Mouse (Mus musculus) MEL (cell line): ENCODE results near the gene Itga10. TPM values are rescaled to one million over a fixed set of nuclear protein-coding genes. Genes with fewer than 3 reads are reported as not detected.

Experiments used
- DNase-seq: peaks from one replicate; pipeline ENCODE4 v3.0.0; 2011; ENCODE audit warnings: low read depth, low spot score
- H3K27ac ChIP-seq: 2 replicates; pipeline ENCODE4 v1.5.1; 2012; ENCODE audit warnings: low read depth, mild to moderate bottlenecking, control low read depth, low read length, moderate library complexity; ENCODE audit not compliant: control insufficient read depth
- H3K27me3 ChIP-seq, 2 experiments: fragments of 150-350 bp in 1 of 2; sonication (generic) in 1 of 2; 2 replicates each; pipeline ENCODE4 v1.6.1; 2012; ENCODE audit warnings: low read length in 2 of 2, mild to moderate bottlenecking in 2 of 2, improper control_type of control experiment in 1 of 2, moderate library complexity in 1 of 2; ENCODE audit not compliant: insufficient read depth in 2 of 2, control insufficient read depth in 1 of 2
- H3K36me3 ChIP-seq, 2 experiments: 2 replicates each; pipeline ENCODE4 v1.6.1; 2012 to 2014; ENCODE audit warnings: low read length in 2 of 2, improper control_type of control experiment in 1 of 2, inconsistent platforms in 1 of 2, mild to moderate bottlenecking in 1 of 2; ENCODE audit not compliant: insufficient read depth in 2 of 2, control insufficient read depth in 1 of 2
- H3K4me1 ChIP-seq, 2 experiments: fragments of 150-350 bp in 1 of 2; sonication (generic) in 1 of 2; 2 replicates each; pipeline ENCODE4 v1.6.1; 2012; ENCODE audit warnings: low read length in 2 of 2, improper control_type of control experiment in 1 of 2, mild to moderate bottlenecking in 1 of 2; ENCODE audit not compliant: insufficient read depth in 2 of 2, control insufficient read depth in 1 of 2
- H3K4me3 ChIP-seq, 2 experiments: fragments of 150-350 bp in 1 of 2; sonication (generic) in 1 of 2; 2 replicates each; pipeline ENCODE4 v1.5.1; 2012; ENCODE audit warnings: low read depth in 2 of 2, low read length in 2 of 2, mild to moderate bottlenecking in 2 of 2, moderate library complexity in 2 of 2, control low read depth in 1 of 2, improper control_type of control experiment in 1 of 2; ENCODE audit not compliant: control insufficient read depth in 1 of 2, insufficient read depth in 1 of 2
- H3K79me2 ChIP-seq: 2 replicates; pipeline ENCODE4 v1.6.1; 2012; ENCODE audit warnings: mild to moderate bottlenecking, low read length, moderate library complexity; ENCODE audit not compliant: control insufficient read depth, poor library complexity, insufficient read depth
- H3K9ac ChIP-seq: 2 replicates; pipeline ENCODE4 v1.6.1; 2012; ENCODE audit warnings: low read depth, mild to moderate bottlenecking, control low read depth, low read length, moderate library complexity; ENCODE audit not compliant: control insufficient read depth, poor library complexity, severe bottlenecking
- H3K9me3 ChIP-seq: fragments of 150-350 bp; sonication (generic); replicated peaks from 2 replicates; pipeline ENCODE4 v1.6.1; 2012; ENCODE audit warnings: mild to moderate bottlenecking, low read length, improper control_type of control experiment, moderate library complexity; ENCODE audit not compliant: insufficient read depth
- BHLHE40 ChIP-seq: IDR thresholded peaks from 2 replicates; pipeline ENCODE4 v1.6.1; 2012; ENCODE audit warnings: low read depth, mild to moderate bottlenecking, inconsistent platforms, low read length, improper control_type of control experiment, borderline replicate concordance
- CHD1 ChIP-seq: IDR thresholded peaks from 2 replicates; pipeline ENCODE4 v1.6.1; 2012; ENCODE audit warnings: low read depth, mild to moderate bottlenecking, inconsistent platforms, low read length, improper control_type of control experiment
- CHD2 ChIP-seq: IDR thresholded peaks from 2 replicates; pipeline ENCODE4 v1.6.1; 2011; ENCODE audit warnings: low read length, improper control_type of control experiment
- CTCF ChIP-seq, 3 experiments: IDR thresholded peaks in 2 of 3; conservative IDR thresholded peaks in 1 of 3; 2 replicates each; pipeline ENCODE4 v1.5.1; 2011 to 2012; ENCODE audit warnings: low read length in 3 of 3, low read depth in 2 of 3, mild to moderate bottlenecking in 2 of 3, improper control_type of control experiment in 1 of 3, inconsistent platforms in 1 of 3, mixed read lengths in 1 of 3, moderate library complexity in 1 of 3; ENCODE audit not compliant: control insufficient read depth in 1 of 3, insufficient read depth in 1 of 3, poor library complexity in 1 of 3, severe bottlenecking in 1 of 3
- ELF1 ChIP-seq: IDR thresholded peaks from 2 replicates; pipeline ENCODE4 v1.6.1; 2014; ENCODE audit warnings: low read depth, mild to moderate bottlenecking, inconsistent platforms, low read length, improper control_type of control experiment, moderate library complexity
- EP300 ChIP-seq, 2 experiments: IDR thresholded peaks; 2 replicates each; pipeline ENCODE4 v1.6.1; 2011; ENCODE audit warnings: improper control_type of control experiment in 2 of 2, low read length in 2 of 2, low read depth in 1 of 2, mild to moderate bottlenecking in 1 of 2
- ETS1 ChIP-seq: IDR thresholded peaks from 2 replicates; pipeline ENCODE4 v1.6.1; 2012; ENCODE audit warnings: low read depth, mild to moderate bottlenecking, inconsistent platforms, low read length, improper control_type of control experiment, moderate library complexity
- GABPA ChIP-seq: IDR thresholded peaks from 2 replicates; pipeline ENCODE4 v1.6.1; 2012; ENCODE audit warnings: low read depth, mild to moderate bottlenecking, inconsistent platforms, low read length, improper control_type of control experiment, moderate library complexity
- GATA1 ChIP-seq: IDR thresholded peaks from 2 replicates; pipeline ENCODE4 v1.6.1; 2011; ENCODE audit warnings: low read depth, low read length, improper control_type of control experiment
- HCFC1 ChIP-seq: IDR thresholded peaks from 2 replicates; pipeline ENCODE4 v1.6.1; 2012; ENCODE audit warnings: low read depth, mild to moderate bottlenecking, inconsistent platforms, low read length, improper control_type of control experiment, moderate library complexity
- KAT2A ChIP-seq: conservative IDR thresholded peaks from 2 replicates; pipeline ENCODE4 v1.6.1; 2012; ENCODE audit warnings: low read depth, low read length, improper control_type of control experiment, inconsistent platforms
- MAFK ChIP-seq: IDR thresholded peaks from 2 replicates; pipeline ENCODE4 v1.6.1; 2011; ENCODE audit warnings: low read depth, mild to moderate bottlenecking, low read length, improper control_type of control experiment, borderline replicate concordance
- MAX ChIP-seq: IDR thresholded peaks from 2 replicates; pipeline ENCODE4 v1.6.1; 2011; ENCODE audit warnings: low read length, improper control_type of control experiment
- MAZ ChIP-seq: IDR thresholded peaks from 2 replicates; pipeline ENCODE4 v1.6.1; 2012; ENCODE audit warnings: low read depth, mild to moderate bottlenecking, inconsistent platforms, low read length, improper control_type of control experiment
- MEF2A ChIP-seq: IDR thresholded peaks from 2 replicates; pipeline ENCODE4 v1.6.1; 2014; ENCODE audit warnings: low read depth, mild to moderate bottlenecking, inconsistent platforms, low read length, improper control_type of control experiment; ENCODE audit not compliant: poor library complexity, insufficient replicate concordance, severe bottlenecking; ENCODE audit errors: extremely low read depth
- MXI1 ChIP-seq: IDR thresholded peaks from 2 replicates; pipeline ENCODE4 v1.6.1; 2011; ENCODE audit warnings: mild to moderate bottlenecking, low read depth, low read length, improper control_type of control experiment
- MYB ChIP-seq: IDR thresholded peaks from 2 replicates; pipeline ENCODE4 v1.6.1; 2011; ENCODE audit warnings: mild to moderate bottlenecking, low read depth, low read length, improper control_type of control experiment
- MYC ChIP-seq: IDR thresholded peaks from 2 replicates; pipeline ENCODE4 v1.6.1; 2011; ENCODE audit warnings: low read depth, mild to moderate bottlenecking, low read length, improper control_type of control experiment, moderate library complexity
- NELFE ChIP-seq: IDR thresholded peaks from 2 replicates; pipeline ENCODE4 v1.6.1; 2011; ENCODE audit warnings: low read depth, low read length, improper control_type of control experiment
- NRF1 ChIP-seq: IDR thresholded peaks from 2 replicates; pipeline ENCODE4 v1.6.1; 2014; ENCODE audit warnings: low read depth, mild to moderate bottlenecking, inconsistent platforms, low read length, improper control_type of control experiment, moderate library complexity; ENCODE audit not compliant: poor library complexity, insufficient read depth, severe bottlenecking
- POLR2A ChIP-seq, 2 experiments: IDR thresholded peaks; 2 replicates each; pipeline ENCODE4 v1.6.1; 2011 to 2012; ENCODE audit warnings: low read length in 2 of 2, mild to moderate bottlenecking in 2 of 2, control low read depth in 1 of 2, improper control_type of control experiment in 1 of 2, low read depth in 1 of 2, moderate library complexity in 1 of 2; ENCODE audit not compliant: control insufficient read depth in 1 of 2, insufficient read depth in 1 of 2, poor library complexity in 1 of 2
- POLR2AphosphoS2 ChIP-seq: IDR thresholded peaks from 2 replicates; pipeline ENCODE4 v1.6.1; 2011; ENCODE audit warnings: low read length, improper control_type of control experiment
- POLR2AphosphoS5 ChIP-seq: IDR thresholded peaks from 2 replicates; pipeline ENCODE4 v1.6.1; 2012; ENCODE audit warnings: low read depth, borderline replicate concordance, mild to moderate bottlenecking, inconsistent platforms, low read length, moderate library complexity, mixed read lengths
- RAD21 ChIP-seq: IDR thresholded peaks from 2 replicates; pipeline ENCODE4 v1.6.1; 2011; ENCODE audit warnings: mild to moderate bottlenecking, low read depth, low read length, improper control_type of control experiment
- RCOR1 ChIP-seq: IDR thresholded peaks from 2 replicates; pipeline ENCODE4 v1.6.1; 2012; ENCODE audit warnings: low read depth, mild to moderate bottlenecking, inconsistent platforms, low read length, improper control_type of control experiment
- SIN3A ChIP-seq: IDR thresholded peaks from 2 replicates; pipeline ENCODE4 v1.6.1; 2012; ENCODE audit warnings: low read length, improper control_type of control experiment, inconsistent platforms
- SMC3 ChIP-seq: IDR thresholded peaks from 2 replicates; pipeline ENCODE4 v1.6.1; 2011; ENCODE audit warnings: low read depth, low read length, improper control_type of control experiment
- TAL1 ChIP-seq: IDR thresholded peaks from 2 replicates; pipeline ENCODE4 v1.6.1; 2012; ENCODE audit warnings: mild to moderate bottlenecking, inconsistent platforms, low read length, moderate library complexity, mixed read lengths
- TBP ChIP-seq: IDR thresholded peaks from 2 replicates; pipeline ENCODE4 v1.8.0; 2011; ENCODE audit warnings: low read depth, low read length, improper control_type of control experiment
- TCF12 ChIP-seq: IDR thresholded peaks from 2 replicates; pipeline ENCODE4 v1.6.1; 2014; ENCODE audit warnings: low read depth, mild to moderate bottlenecking, inconsistent platforms, low read length, improper control_type of control experiment, moderate library complexity
- UBTF ChIP-seq: IDR thresholded peaks from 2 replicates; pipeline ENCODE4 v1.6.1; 2012; ENCODE audit warnings: low read depth, mild to moderate bottlenecking, inconsistent platforms, low read length, improper control_type of control experiment, moderate library complexity, borderline replicate concordance; ENCODE audit not compliant: insufficient read depth
- USF2 ChIP-seq, 2 experiments: IDR thresholded peaks; 2 replicates each; pipeline ENCODE4 v1.6.1; 2011 to 2012; ENCODE audit warnings: improper control_type of control experiment in 2 of 2, low read length in 2 of 2, borderline replicate concordance in 1 of 2, inconsistent platforms in 1 of 2, low read depth in 1 of 2, mild to moderate bottlenecking in 1 of 2; ENCODE audit not compliant: insufficient read depth in 1 of 2
- ZC3H11A ChIP-seq: IDR thresholded peaks from 2 replicates; pipeline ENCODE4 v1.6.1; 2012; ENCODE audit warnings: low read depth, mild to moderate bottlenecking, inconsistent platforms, low read length, improper control_type of control experiment
- ZKSCAN1 ChIP-seq: IDR thresholded peaks from 2 replicates; pipeline ENCODE4 v1.6.1; 2012; ENCODE audit warnings: low read depth, mild to moderate bottlenecking, inconsistent platforms, low read length, improper control_type of control experiment, moderate library complexity
- ZMIZ1 ChIP-seq: IDR thresholded peaks from 2 replicates; pipeline ENCODE4 v1.6.1; 2012; ENCODE audit warnings: low read depth, mild to moderate bottlenecking, inconsistent platforms, low read length, improper control_type of control experiment, moderate library complexity
- ZNF384 ChIP-seq: IDR thresholded peaks from 2 replicates; pipeline ENCODE4 v1.6.1; 2012; ENCODE audit warnings: low read depth, mild to moderate bottlenecking, inconsistent platforms, low read length, improper control_type of control experiment
- polyA plus RNA-seq, 2 experiments: library from polyadenylated mRNA; stranded (reverse) in 1 of 2; unstranded in 1 of 2; fragments of >175 nt in 1 of 2; fragments of >200 nt in 1 of 2; gene quantifications; 2 replicates each; pipeline versions ENCODE4 v1.2.1 to v1.2.4; 2012; ENCODE audit warnings: low replicate concordance in 2 of 2, low read depth in 1 of 2; ENCODE audit not compliant: insufficient read length in 2 of 2, insufficient read depth in 1 of 2, missing spikeins in 1 of 2
- total RNA-seq: library from RNA; depleted of rRNA; stranded (reverse); fragments of 300-350 nt; gene quantifications from 2 replicates; pipeline ENCODE4 v1.2.3, GENCODE M21; 2012

Gene Itga10
- total and polyA plus RNA-seq, 3 experiments = 1.0 to 2.9 TPM; not detected in 1

DNA sequence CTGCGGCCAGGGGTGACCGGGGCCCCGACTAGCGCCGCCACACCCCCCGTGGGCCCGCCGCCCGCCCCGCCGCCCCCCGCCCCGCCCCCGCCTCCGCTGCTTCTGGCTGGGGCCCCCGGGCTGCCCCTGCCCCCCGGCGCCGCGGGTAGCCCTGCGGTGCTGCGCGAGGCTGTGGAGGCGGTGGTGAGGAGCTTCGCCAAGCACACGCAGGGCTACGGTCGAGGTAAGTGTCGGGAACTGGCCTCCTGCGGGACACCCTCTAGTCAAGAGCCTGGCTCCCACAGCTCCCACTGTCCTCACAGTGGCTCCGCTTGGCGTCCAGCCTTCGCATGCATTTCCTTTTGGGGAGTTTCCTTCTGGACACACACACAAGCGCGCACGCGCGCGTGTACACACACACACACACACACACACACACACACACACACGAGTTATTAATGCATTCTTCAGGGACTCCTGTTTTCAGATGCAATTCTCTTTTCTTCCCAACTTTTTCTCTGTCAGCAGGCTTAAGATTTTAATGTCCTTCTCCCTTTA, 44.1 kb upstream of the Itga10 start:
- H3K4me3 ChIP-seq = peak overlapping the region; percentile 60 to 66
- H3K4me1 ChIP-seq = peaks cover 8 to 9% of the 10 kb centered on the region in 2 experiments
- peaks cover 0 to 7% of the 10 kb centered on the region in 2 experiments; a peak in 2 of 4 replicates for H3K36me3 ChIP-seq
- peak; percentile 84 for DNase-seq
- H3K27me3 ChIP-seq = no peaks in the 10 kb centered on the region
- no peaks in the 10 kb centered on the region for H3K9me3 ChIP-seq
- H3K9ac ChIP-seq = peak overlapping the region; percentile 74
- H3K79me2 ChIP-seq = no peaks in the 10 kb centered on the region; the same call in 1 of the 2 replicates
- H3K27ac ChIP-seq = peak overlapping the region; percentile 21
- no peak for TF ChIP-seq ELF1
- peak; percentile 7; the same call in 1 of the 2 replicates for TF ChIP-seq ETS1
- no peak for TF ChIP-seq KAT2A
- TF ChIP-seq MYB = no peak
- no peak for TF ChIP-seq USF2 (IDR thresholded peaks at IDR 0.05; ENCODE audit: borderline replicate concordance in 1 of 2, insufficient read depth in 1 of 2, low read depth in 1 of 2, low read length in 2 of 2)
- 0 out of 2 replicates have a peak, but pooled peaks have one; percentile 50 for TF ChIP-seq UBTF
- TF ChIP-seq HCFC1 = peak; percentile 37; the same call in 1 of the 2 replicates
- no peak for TF ChIP-seq CHD2
- TF ChIP-seq MAX = peak; percentile 43
- no peak for TF ChIP-seq GABPA
- TF ChIP-seq ZKSCAN1 = no peak
- TF ChIP-seq GATA1 = no peak
- no peak for TF ChIP-seq POLR2A (IDR thresholded peaks at IDR 0.05; ENCODE audit: control insufficient read depth in 1 of 2, insufficient read depth in 1 of 2, low read depth in 1 of 2, low read length in 2 of 2, poor library complexity in 1 of 2)
- peak; percentile 44; the same call in 1 of the 2 replicates for TF ChIP-seq POLR2AphosphoS2
- TF ChIP-seq POLR2AphosphoS5 = no peak
- TF ChIP-seq TBP = no peak
- no peak for TF ChIP-seq RAD21
- TF ChIP-seq RCOR1 = no peak
- no peak for TF ChIP-seq MEF2A
- TF ChIP-seq NELFE = peak; percentile 56; the same call in 1 of the 2 replicates
- TF ChIP-seq CTCF (IDR thresholded peaks at IDR 0.05 in 2 of 3, conservative IDR thresholded peaks at IDR 0.05 in 1 of 3; ENCODE audit: control insufficient read depth in 1 of 3, insufficient read depth in 1 of 3, low read depth in 2 of 3, low read length in 3 of 3, poor library complexity in 1 of 3, severe bottlenecking in 1 of 3) = no peak
- no peak for TF ChIP-seq ZNF384
- TF ChIP-seq BHLHE40 = no peak
- TF ChIP-seq ZC3H11A = no peak
- peak; percentile 72 for TF ChIP-seq NRF1
- 0 out of 2 replicates have a peak, but pooled peaks have one; percentile 62 for TF ChIP-seq MYC
- peak; percentile 82; the same call in 1 of the 2 replicates for TF ChIP-seq MAZ
- no peak for TF ChIP-seq TAL1
- peak; percentile 68 for TF ChIP-seq SIN3A
- TF ChIP-seq EP300 (IDR thresholded peaks at IDR 0.05; ENCODE audit: low read depth in 1 of 2, low read length in 2 of 2) = peak in 1 of 2 experiments; percentile 35; a peak in 1 of 4 replicates
- TF ChIP-seq MXI1 = peak; percentile 69
- TF ChIP-seq SMC3 = no peak
- no peak for TF ChIP-seq MAFK
- no peak; the same call in 1 of the 2 replicates for TF ChIP-seq ZMIZ1
- peak; percentile 78; the same call in 1 of the 2 replicates for TF ChIP-seq CHD1
- TF ChIP-seq TCF12 = 0 out of 2 replicates have a peak, but pooled peaks have one; percentile 9
